Mouse (Mus musculus) embryonic facial prominence, embryonic 11.5 days (tissue): ENCODE measurements around the gene Zcchc24. TPM values are rescaled to one million over a fixed set of nuclear protein-coding genes. Genes with fewer than 3 reads are reported as not detected.
"Not testable (repeated sequence)": the region's sequence is repeated elsewhere in the genome, so short reads cannot be mapped to it uniquely, and the experiment has no call there.

Source experiments
- ATAC-seq: fragments of 200-750 bp; cut with Nextera tagmentation; replicated peaks from 2 replicates; pipeline ENCODE4 v1.8.0; 2017; ENCODE audit warnings: low read depth; ENCODE audit not compliant: insufficient number of reproducible peaks, low FRiP score, low TSS enrichment
- DNase-seq: peaks from one replicate; pipeline ENCODE4 v3.0.0-alpha.2; 2015; ENCODE audit warnings: low spot score
- H3K27ac ChIP-seq: fragments of 300-500 bp; sonication (generic); replicated peaks from 2 replicates; pipeline ENCODE4 v1.5.1; 2014; ENCODE audit warnings: mild to moderate bottlenecking, low read depth, low read length, control low read depth
- H3K27me3 ChIP-seq: fragments of 300-500 bp; sonication (generic); 2 replicates; pipeline ENCODE4 v1.6.1; 2014; ENCODE audit warnings: mild to moderate bottlenecking, low read length, moderate library complexity, mixed read lengths; ENCODE audit not compliant: control insufficient read depth, insufficient read depth
- H3K36me3 ChIP-seq: fragments of 300-500 bp; sonication (generic); replicated peaks from 2 replicates; pipeline ENCODE4 v1.6.1; 2014; ENCODE audit warnings: low read depth, mild to moderate bottlenecking, low read length, moderate library complexity, mixed read lengths; ENCODE audit not compliant: control insufficient read depth, insufficient read depth
- H3K4me1 ChIP-seq: fragments of 300-500 bp; sonication (generic); 2 replicates; pipeline ENCODE4 v1.6.1; 2014; ENCODE audit warnings: low read length, mixed read lengths; ENCODE audit not compliant: control insufficient read depth, insufficient read depth
- H3K4me2 ChIP-seq: fragments of 300-500 bp; sonication (generic); 2 replicates; pipeline ENCODE4 v1.6.1; 2014; ENCODE audit warnings: low read depth, mild to moderate bottlenecking, control low read depth, low read length, moderate library complexity
- H3K4me3 ChIP-seq: fragments of 300-500 bp; sonication (generic); 2 replicates; pipeline ENCODE4 v1.5.1; 2014; ENCODE audit warnings: low read depth, low read length, control low read depth
- H3K9ac ChIP-seq: fragments of 300-500 bp; sonication (generic); replicated peaks from 2 replicates; pipeline ENCODE4 v1.6.1; 2014; ENCODE audit warnings: mild to moderate bottlenecking, control low read depth, low read length
- H3K9me3 ChIP-seq: fragments of 300-500 bp; sonication (generic); replicated peaks from 2 replicates; pipeline ENCODE4 v1.6.1; 2016; ENCODE audit warnings: mild to moderate bottlenecking, low read length, inconsistent platforms, mixed read lengths; ENCODE audit not compliant: control insufficient read depth
- WGBS: fragments of 180-500 bp; shearing (Covaris S2); extraction: QIAGEN DNeasy Blood & Tissue Kit; methylation state at CpG from one replicate; pipeline ENCODE4 v1.1.7; 2014; 5-methylcytosine and 5-hydroxymethylcytosine counted together
- polyA plus RNA-seq: library from polyadenylated mRNA; unstranded; fragments of >200 nt; fragmentation: Nextera tagmentation; extraction: Ambion mirVana; gene quantifications from 2 replicates; pipeline ENCODE4 v1.2.1, GENCODE M21; 2014

Zcchc24 gene
- 23.6 and 24.5 TPM in 2 replicates for polyA plus RNA-seq

DNA sequence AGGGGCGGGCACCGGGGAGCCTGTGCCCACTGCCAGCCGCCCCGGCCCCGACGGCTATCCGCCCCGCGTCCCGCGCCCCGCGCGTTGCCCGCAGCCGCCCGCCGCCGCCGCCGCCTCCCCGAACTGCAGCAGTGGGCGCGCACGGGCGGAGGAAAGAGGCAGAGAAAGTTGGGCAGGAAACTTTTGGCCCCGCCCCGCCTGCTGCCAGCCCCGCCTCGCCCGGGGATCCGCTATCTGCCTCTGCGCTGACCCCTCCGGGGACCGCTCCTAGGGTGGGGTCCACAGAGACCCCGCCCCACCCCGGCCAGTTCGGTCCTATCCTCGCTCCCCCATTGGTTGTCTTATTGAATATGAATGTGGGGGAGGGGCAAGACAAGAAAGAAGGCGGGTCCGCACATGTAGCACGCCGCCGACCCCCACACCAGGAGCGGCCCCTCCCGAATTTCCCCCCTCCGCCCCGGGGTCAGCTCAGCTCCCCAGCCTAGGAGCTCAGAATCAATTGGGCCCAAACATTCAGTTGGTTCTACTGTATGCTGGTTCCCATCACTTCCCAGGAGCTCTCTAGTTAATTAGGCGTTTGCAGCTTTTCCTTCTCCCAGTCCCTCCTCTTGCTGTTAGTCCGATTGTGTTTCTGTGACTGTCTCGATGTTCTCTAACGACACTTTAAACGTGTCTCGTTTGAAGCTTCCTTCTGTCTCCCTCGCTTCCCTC, at the start of gene Zcchc24:
Zcchc24 (minus strand) TSS at position 125 of the 711 bp plus-strand sequence.
- peak; percentile 92 for ATAC-seq
- Histone ChIP-seq H3K27me3 (no peaks in the 10 kb centered on the region; the same call in 1 of the 2 replicates), H3K4me2 (peak within 1 kb of the TSS; percentile 94), H3K4me3 (peak within 1 kb of the TSS; percentile 77), H3K27ac (peak within 1 kb of the TSS; percentile 90), H3K9ac (peak within 1 kb of the TSS; percentile 80), H3K9me3 (no peaks in the 10 kb centered on the region), H3K4me1 (peaks cover 14% of the 10 kb centered on the region), H3K36me3 (no peaks in the 10 kb centered on the region; the same call in 1 of the 2 replicates)
- peak; percentile 99 for DNase-seq
- WGBS: under 1% methylated on average over 46 of the region's 55 CpGs

GRCm38 (mm10) chr14:25816416-25816815, 47.6 kb upstream of the Zcchc24 start:
- Histone ChIP-seq H3K9ac (peak overlapping the region; percentile 13; the same call in 1 of the 2 replicates), H3K9me3 (no peaks in the 10 kb centered on the region), H3K4me1 (no peaks in the 10 kb centered on the region), H3K4me3 (no peak overlapping the region), H3K27ac (no peak overlapping the region), H3K27me3 (no peaks in the 10 kb centered on the region), H3K36me3 (no peaks in the 10 kb centered on the region; the same call in 1 of the 2 replicates), H3K4me2 (no peak overlapping the region)
- peak; percentile 84 for DNase-seq
- ATAC-seq: no peak
- WGBS: 8% methylated on average over 9 of the region's 9 CpGs

GRCm38 (mm10) chr14:25814140-25814539, 45.3 kb upstream of the Zcchc24 start:
- Histone ChIP-seq H3K27ac (no peak overlapping the region), H3K9me3 (no peaks in the 10 kb centered on the region), H3K9ac (no peak overlapping the region), H3K4me2 (no peak overlapping the region), H3K27me3 (no peaks in the 10 kb centered on the region), H3K4me1 (no peaks in the 10 kb centered on the region), H3K36me3 (no peaks in the 10 kb centered on the region; the same call in 1 of the 2 replicates), H3K4me3 (no peak overlapping the region)
- DNase-seq (no peak), ATAC-seq (no peak)

GRCm38 (mm10) chr14:25811026-25811425, 42.2 kb upstream of the Zcchc24 start:
- H3K9me3 ChIP-seq, H3K4me3 ChIP-seq, H3K9ac ChIP-seq, H3K27ac ChIP-seq, H3K27me3 ChIP-seq, H3K4me1 ChIP-seq, DNase-seq, ATAC-seq, H3K4me2 ChIP-seq, H3K36me3 ChIP-seq: not testable (repeated sequence)
- 48% methylated on average over 1 of the region's 1 CpGs for WGBS

DNA sequence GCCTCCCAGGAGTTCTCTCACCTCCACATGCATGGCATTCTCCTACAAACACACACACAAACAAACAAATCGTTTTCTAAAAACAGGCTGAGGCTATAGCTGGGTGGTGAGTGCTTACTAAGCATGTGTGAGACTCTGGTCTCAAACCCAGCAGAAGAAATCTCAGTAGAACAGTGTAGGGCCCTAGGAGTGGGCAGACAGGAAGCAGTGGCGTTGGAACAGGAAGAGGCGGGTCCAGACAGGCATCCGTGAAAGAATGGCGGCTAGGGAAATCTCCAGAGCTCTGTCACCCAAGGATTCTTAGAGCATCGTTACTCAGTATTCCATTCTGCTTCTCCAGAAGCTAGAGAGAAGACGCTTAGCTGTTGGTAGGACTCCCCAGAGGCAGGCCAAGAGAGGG, 37.7 kb upstream of the Zcchc24 start:
- no peak overlapping the region for H3K9ac ChIP-seq
- no peaks in the 10 kb centered on the region; the same call in 1 of the 2 replicates for H3K4me1 ChIP-seq
- H3K4me3 ChIP-seq: no peak overlapping the region
- DNase-seq (no peak), ATAC-seq (no peak)
- no peaks in the 10 kb centered on the region for H3K9me3 ChIP-seq
- no peak overlapping the region for H3K27ac ChIP-seq
- no peaks in the 10 kb centered on the region for H3K36me3 ChIP-seq
- no peak overlapping the region for H3K4me2 ChIP-seq
- WGBS: 89% methylated on average over 7 of the region's 7 CpGs
- H3K27me3 ChIP-seq: no peaks in the 10 kb centered on the region

DNA sequence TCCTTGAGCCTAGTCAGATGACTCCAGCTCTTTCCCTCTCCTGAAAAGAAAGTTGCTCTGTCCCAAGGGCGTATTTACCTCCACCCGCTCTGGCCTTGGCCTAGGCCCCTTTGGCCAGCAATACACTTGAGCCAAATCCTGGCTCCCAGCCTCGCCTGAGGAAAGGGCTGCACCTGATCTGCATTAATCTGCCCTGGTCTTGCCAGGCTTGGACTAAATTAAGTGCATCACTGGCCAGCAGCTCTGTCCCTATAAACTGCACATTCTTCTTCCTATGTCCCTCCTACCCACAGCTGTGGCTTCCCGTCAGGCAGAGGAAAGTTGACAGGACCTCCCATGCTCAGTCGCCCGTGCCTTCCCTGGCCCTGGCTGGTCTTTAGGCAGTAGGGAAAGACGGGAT, 37.0 kb upstream of the Zcchc24 start:
- Histone ChIP-seq H3K4me1 (no peaks in the 10 kb centered on the region; the same call in 1 of the 2 replicates), H3K9me3 (no peaks in the 10 kb centered on the region), H3K27me3 (no peaks in the 10 kb centered on the region), H3K4me3 (no peak overlapping the region), H3K36me3 (no peaks in the 10 kb centered on the region), H3K4me2 (no peak overlapping the region), H3K9ac (no peak overlapping the region), H3K27ac (no peak overlapping the region)
- DNase-seq: no peak
- WGBS: 54% methylated on average over 7 of the region's 7 CpGs
- peak; percentile 48; the same call in 1 of the 2 replicates for ATAC-seq

GRCm38 (mm10) chr14:25803246-25803809, 34.5 kb upstream of the Zcchc24 start:
- Histone ChIP-seq H3K36me3 (no peaks in the 10 kb centered on the region), H3K9me3 (no peaks in the 10 kb centered on the region), H3K9ac (no peak overlapping the region), H3K4me2 (no peak overlapping the region), H3K4me3 (no peak overlapping the region), H3K4me1 (no peaks in the 10 kb centered on the region; the same call in 1 of the 2 replicates), H3K27ac (peak overlapping the region; percentile 28; the same call in 1 of the 2 replicates), H3K27me3 (no peaks in the 10 kb centered on the region)
- no peak for DNase-seq
- 18% methylated on average over 3 of the region's 3 CpGs for WGBS
- no peak for ATAC-seq

DNA sequence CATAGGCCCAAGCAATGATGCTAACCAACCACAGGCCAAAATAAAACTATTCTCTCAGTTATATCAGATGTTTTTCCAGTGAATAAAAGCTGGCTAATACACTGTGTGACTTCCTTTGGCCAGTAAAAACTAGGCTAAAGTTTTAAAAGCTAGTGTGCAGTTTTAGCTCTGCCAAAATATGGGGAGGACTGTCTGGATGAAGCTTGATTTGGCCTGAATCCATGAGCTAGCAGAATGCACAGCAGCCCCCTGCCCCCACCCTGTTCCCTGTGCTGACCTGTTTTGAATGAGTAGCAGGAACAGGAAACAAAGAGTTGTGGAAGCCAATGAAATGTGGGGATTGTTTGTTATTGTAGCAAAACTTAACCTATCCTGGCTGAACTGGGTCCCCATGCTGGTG, 33.7 kb upstream of the Zcchc24 start:
- H3K27ac ChIP-seq: no peak overlapping the region
- H3K4me1 ChIP-seq: no peaks in the 10 kb centered on the region; the same call in 1 of the 2 replicates
- H3K9ac ChIP-seq: no peak overlapping the region
- ATAC-seq (no peak), DNase-seq (no peak)
- no peaks in the 10 kb centered on the region for H3K9me3 ChIP-seq
- no peaks in the 10 kb centered on the region for H3K36me3 ChIP-seq
- no peaks in the 10 kb centered on the region for H3K27me3 ChIP-seq
- no peak overlapping the region for H3K4me2 ChIP-seq
- no peak overlapping the region for H3K4me3 ChIP-seq
